Mouse (Mus musculus): Measurements from ENCODE around the gene Myo15b.
"Not testable (repeated sequence)": the region's sequence is repeated elsewhere in the genome, so short reads cannot be mapped to it uniquely, and the experiment has no call there.

The Myo15b gene

GRCm38 (mm10) chr11:115830550-115831325 lies 27.5 kb upstream of the Myo15b start:
- no peak for DNase-seq (ENCODE audit: low read depth, low spot score)

- DNase-seq (ENCODE audit: low read depth, low spot score), result no peak
Measured at GRCm38 (mm10) chr11:115831518-115831917, 26.7 kb upstream of the Myo15b start.

GRCm38 (mm10) chr11:115832064-115832463 lies 26.1 kb upstream of the Myo15b start:
- no peak for DNase-seq (ENCODE audit: low read depth, low spot score)

GRCm38 (mm10) chr11:115832523-115832922 lies 25.7 kb upstream of the Myo15b start:
- peak; percentile 86 for DNase-seq (ENCODE audit: low read depth, low spot score)

GRCm38 (mm10) chr11:115833021-115833513 lies 25.1 kb upstream of the Myo15b start:
- DNase-seq (ENCODE audit: low read depth, low spot score), result no peak

- no peak for DNase-seq (ENCODE audit: low read depth, low spot score)
Measured at GRCm38 (mm10) chr11:115834033-115834432, 24.2 kb upstream of the Myo15b start.

- DNase-seq (ENCODE audit: low read depth, low spot score), result no peak
Measured at GRCm38 (mm10) chr11:115836656-115837395, 21.4 kb upstream of the Myo15b start.

GRCm38 (mm10) chr11:115837606-115838345 lies 20.4 kb upstream of the Myo15b start:
- DNase-seq (ENCODE audit: low read depth, low spot score), result no peak

GRCm38 (mm10) chr11:115838895-115839311 lies 19.3 kb upstream of the Myo15b start:
- no peak for DNase-seq (ENCODE audit: low read depth, low spot score)

- no peak for DNase-seq (ENCODE audit: low read depth, low spot score)
Measured at GRCm38 (mm10) chr11:115839732-115840131, 18.5 kb upstream of the Myo15b start.

GRCm38 (mm10) chr11:115841044-115841443 lies 17.2 kb upstream of the Myo15b start:
- DNase-seq (ENCODE audit: low read depth, low spot score), result no peak

- peak; percentile 54 for DNase-seq (ENCODE audit: low read depth, low spot score)
Measured at GRCm38 (mm10) chr11:115841961-115842550, 16.1 kb upstream of the Myo15b start.

GRCm38 (mm10) chr11:115843141-115843890 lies 14.9 kb upstream of the Myo15b start:
- no peak for DNase-seq (ENCODE audit: low read depth, low spot score)

- no peak for DNase-seq (ENCODE audit: low read depth, low spot score)
Measured at GRCm38 (mm10) chr11:115843891-115844239, 14.3 kb upstream of the Myo15b start.

- DNase-seq (ENCODE audit: low read depth, low spot score), result no peak
Measured at GRCm38 (mm10) chr11:115844240-115844639, 14.0 kb upstream of the Myo15b start.

GRCm38 (mm10) chr11:115845819-115846218 lies 12.4 kb upstream of the Myo15b start:
- no peak for DNase-seq (ENCODE audit: low read depth, low spot score)

GRCm38 (mm10) chr11:115854674-115855073 lies 3.5 kb upstream of the Myo15b start:
- DNase-seq (ENCODE audit: low read depth, low spot score), result no peak

- not testable (repeated sequence) for DNase-seq (ENCODE audit: low read depth, low spot score)
Measured at GRCm38 (mm10) chr11:115857146-115857545, 1.1 kb upstream of the Myo15b start.

GRCm38 (mm10) chr11:115857936-115858335 lies 270 bp upstream of the Myo15b start:
- DNase-seq (ENCODE audit: low read depth, low spot score), result no peak

- peak; percentile 92 for DNase-seq (ENCODE audit: low read depth, low spot score)
Measured at GRCm38 (mm10) chr11:115859143-115859945, 1.1 kb downstream of the Myo15b start.
